Mouse (Mus musculus) hematopoietic stem cell, adult 5-6 weeks (primary cell): ENCODE results near the gene C130032M10Rik. TPM values are rescaled to one million over a fixed set of nuclear protein-coding genes. Genes with fewer than 3 reads are reported as not detected.

ENCODE experiments used
- ATAC-seq, 2 experiments: fragments of 125-278 bp in 1 of 2; replicated peaks in 1 of 2; 2 replicates each; pipeline ENCODE4 v1.8.0; 2016 to 2017; ENCODE audit warnings: inconsistent platforms in 2 of 2, mild to moderate bottlenecking in 2 of 2, moderate number of reproducible peaks in 2 of 2, low read depth in 1 of 2, moderate TSS enrichment in 1 of 2; ENCODE audit not compliant: low FRiP score in 2 of 2, poor library complexity in 2 of 2, severe bottlenecking in 2 of 2, insufficient read depth in 1 of 2, low TSS enrichment in 1 of 2
- total RNA-seq: library from RNA; stranded (forward); fragments of 172-1452, 232-1000 nt; gene quantifications from 2 replicates; pipeline ENCODE4 v1.2.3, GENCODE M21; 2017

C130032M10Rik gene
- total RNA-seq, 1 experiment from 2014 or later: not detected

- ATAC-seq: no peak
Observed at GRCm38 (mm10) chr9:114538996-114539563, 23.6 kb downstream of the C130032M10Rik start.

GRCm38 (mm10) chr9:114541279-114541741 lies 25.8 kb downstream of the C130032M10Rik start:
- no peak for ATAC-seq

- ATAC-seq: peak; percentile 31 to 50; a peak in 3 of 4 replicates
Observed at GRCm38 (mm10) chr9:114543882-114544753, 28.6 kb downstream of the C130032M10Rik start.

GRCm38 (mm10) chr9:114544754-114545393 lies 29.4 kb downstream of the C130032M10Rik start:
- 0 out of 4 replicates have a peak, but pooled peaks of 1 of the 2 experiments have one; percentile 23 for ATAC-seq

- ATAC-seq: no peak
Observed at GRCm38 (mm10) chr9:114546765-114547164, 31.3 kb downstream of the C130032M10Rik start.

GRCm38 (mm10) chr9:114547643-114548077 lies 32.2 kb downstream of the C130032M10Rik start:
- ATAC-seq: no peak

- no peak for ATAC-seq
Observed at GRCm38 (mm10) chr9:114548496-114548895, 33.0 kb downstream of the C130032M10Rik start.

- ATAC-seq: no peak
Observed at GRCm38 (mm10) chr9:114549117-114549516, 33.6 kb downstream of the C130032M10Rik start.

- ATAC-seq: no peak
Observed at GRCm38 (mm10) chr9:114550033-114550432, 34.5 kb downstream of the C130032M10Rik start.

GRCm38 (mm10) chr9:114553828-114554227 lies 38.3 kb downstream of the C130032M10Rik start:
- peak in 1 of 2 experiments; percentile 7; a peak in 1 of 4 replicates for ATAC-seq

GRCm38 (mm10) chr9:114554355-114554979 lies 39.0 kb downstream of the C130032M10Rik start:
- ATAC-seq: no peak

- no peak for ATAC-seq
Observed at GRCm38 (mm10) chr9:114556276-114556855, 40.9 kb downstream of the C130032M10Rik start.

GRCm38 (mm10) chr9:114557086-114557485 lies 41.6 kb downstream of the C130032M10Rik start:
- no peak for ATAC-seq

- ATAC-seq: no peak
Observed at GRCm38 (mm10) chr9:114560141-114560540, 44.6 kb downstream of the C130032M10Rik start.

GRCm38 (mm10) chr9:114560771-114561670 lies 45.5 kb downstream of the C130032M10Rik start:
- no peak for ATAC-seq

- ATAC-seq: no peak
Observed at GRCm38 (mm10) chr9:114561671-114561971, 46.1 kb downstream of the C130032M10Rik start.
